In genomic region chr5:30369426-30369825, GRCm38 (mm10) we compare ENCODE assay signal across 9 mouse cellular contexts.
DNase-seq lines count a peak whose midpoint lies in the region; ATAC-seq and TF ChIP-seq lines count a peak whose summit lies in the region.
"Had no signal": no experiment of that assay in that cellular context is flagged by ENCODE, and none has a peak within 500 bp of the region (broad histone marks: within the 10 kb centered on the region; RNA-seq: fewer than 3 reads in every experiment).

No protein-coding gene starts in this region.

- no peaks in the 10 kb centered on the region for H3K36me3 ChIP-seq in CH12.LX (replicated peaks in 1 of 2; ENCODE audit: control insufficient read depth in 1 of 2, insufficient read depth in 1 of 2, low read length in 1 of 2)
- H3K36me3 ChIP-seq in lung, postnatal 0 days (ENCODE audit: insufficient read depth, low read length), result no peaks in the 10 kb centered on the region
- no peaks in the 10 kb centered on the region for H3K36me3 ChIP-seq in midbrain, postnatal 0 days (ENCODE audit: insufficient read depth, low read length)
- H3K36me3 ChIP-seq in hindbrain, embryonic 12.5 days, result no peaks in the 10 kb centered on the region

- no peak overlapping the region for H3K9ac ChIP-seq in CH12.LX (ENCODE audit: insufficient read depth, low read depth)
- no peak overlapping the region for H3K9ac ChIP-seq in lung, postnatal 0 days (replicated peaks; ENCODE audit: low read depth)
- H3K9ac ChIP-seq in midbrain, postnatal 0 days (replicated peaks; ENCODE audit: low read length, poor library complexity, severe bottlenecking), result no peak overlapping the region
- no peak overlapping the region for H3K9ac ChIP-seq in hindbrain, embryonic 12.5 days

- peak; percentile 7 to 58 for DNase-seq in adrenal gland, adult (ENCODE audit: inconsistent age in 2 of 2, low spot score in 1 of 2)
- no peak for DNase-seq in adrenal gland, postnatal 4 days (ENCODE audit: low spot score in 2 of 2)
- DNase-seq in CH12.LX (ENCODE audit: extremely low read depth), result peak; percentile 4
- DNase-seq in gastrocnemius, postnatal 25 days, result peak; percentile 68
- peak; percentile 65 for DNase-seq in lung, postnatal 0 days (ENCODE audit: low spot score)
- DNase-seq in thymus, postnatal 25 days, result peak; percentile 70
- no peak for DNase-seq in midbrain, postnatal 0 days (ENCODE audit: low spot score)

- dilution Hi-C loops in CH12.LX (cut with MboI; ENCODE audit: extremely low pct_ligation_motif_present, extremely low pct_unique_long_range_greater_than_20kb, low sequenced_read_pairs), result no loop called here

- WGBS in lung, postnatal 0 days, result 31% methylated on average over 5 of the region's 5 CpGs
- 89% methylated on average over 5 of the region's 5 CpGs for WGBS in midbrain, postnatal 0 days
- WGBS in hindbrain, embryonic 12.5 days, result 78% methylated on average over 5 of the region's 5 CpGs

- peak; percentile 68 for ATAC-seq in lung, postnatal 0 days
- no peak for ATAC-seq in midbrain, postnatal 0 days (ENCODE audit: low FRiP score)
- no peak for ATAC-seq in hindbrain, embryonic 12.5 days (ENCODE audit: low FRiP score)

- TF ChIP-seq RAD21 in CH12.LX (IDR thresholded peaks at IDR 0.05; ENCODE audit: low read depth, low read length), result no peak

- no peak overlapping the region for H3K27ac ChIP-seq in CH12.LX (ENCODE audit: insufficient read depth, low read depth)
- H3K27ac ChIP-seq in lung, postnatal 0 days (ENCODE audit: low read length), result no peak overlapping the region
- H3K27ac ChIP-seq in midbrain, postnatal 0 days (ENCODE audit: low read depth, low read length), result no peak overlapping the region
- H3K27ac ChIP-seq in hindbrain, embryonic 12.5 days, result no peak overlapping the region

- H3K9me3 ChIP-seq in CH12.LX (replicated peaks; ENCODE audit: low read length), result no peaks in the 10 kb centered on the region
- no peaks in the 10 kb centered on the region for H3K9me3 ChIP-seq in lung, postnatal 0 days (ENCODE audit: low read length)
- no peaks in the 10 kb centered on the region for H3K9me3 ChIP-seq in midbrain, postnatal 0 days (ENCODE audit: low read length)
- H3K9me3 ChIP-seq in hindbrain, embryonic 12.5 days (replicated peaks), result no peaks in the 10 kb centered on the region

- peaks cover 0 to 17% of the 10 kb centered on the region in 2 experiments; a peak in 2 of 4 replicates for H3K4me1 ChIP-seq in CH12.LX (ENCODE audit: control insufficient read depth in 1 of 2, insufficient read depth in 2 of 2)
- no peaks in the 10 kb centered on the region for H3K4me1 ChIP-seq in lung, postnatal 0 days (ENCODE audit: insufficient read depth, low read depth, low read length)
- no peaks in the 10 kb centered on the region for H3K4me1 ChIP-seq in midbrain, postnatal 0 days (ENCODE audit: insufficient read depth, low read length)
- no peaks in the 10 kb centered on the region for H3K4me1 ChIP-seq in hindbrain, embryonic 12.5 days

- TF ChIP-seq EP300 in CH12.LX (IDR thresholded peaks at IDR 0.05; ENCODE audit: low read length), result no peak
- TF ChIP-seq EP300 in lung, postnatal 0 days (IDR thresholded peaks at IDR 0.05), result no peak

- H3K79me2 ChIP-seq in CH12.LX (replicated peaks; ENCODE audit: control insufficient read depth, extremely low read depth, insufficient read depth, poor library complexity, severe bottlenecking), result no peaks in the 10 kb centered on the region

- in situ Hi-C loops in CH12.LX (cut with MboI; ENCODE audit: low pct_ligation_motif_present, low pct_unique_long_range_greater_than_20kb, low sequenced_read_pairs), result no loop called here

- peaks cover 27% of the 10 kb centered on the region for H3K27me3 ChIP-seq in CH12.LX (replicated peaks)
- H3K27me3 ChIP-seq in lung, postnatal 0 days (replicated peaks; ENCODE audit: insufficient read depth, low read length), result no peaks in the 10 kb centered on the region
- no peaks in the 10 kb centered on the region for H3K27me3 ChIP-seq in midbrain, postnatal 0 days (ENCODE audit: insufficient read depth, low read length)
- H3K27me3 ChIP-seq in hindbrain, embryonic 12.5 days, result no peaks in the 10 kb centered on the region

- no peak for TF ChIP-seq POLR2A in CH12.LX (IDR thresholded peaks at IDR 0.05; ENCODE audit: low read depth, low read length)

- no peak overlapping the region for H3K4me3 ChIP-seq in CH12.LX (replicated peaks in 1 of 3; ENCODE audit: low read depth in 2 of 3, low read length in 2 of 3, poor library complexity in 1 of 3)
- H3K4me3 ChIP-seq in lung, postnatal 0 days (ENCODE audit: low read depth, low read length), result no peak overlapping the region
- H3K4me3 ChIP-seq in midbrain, postnatal 0 days (ENCODE audit: low read depth, low read length), result no peak overlapping the region
- H3K4me3 ChIP-seq in hindbrain, embryonic 12.5 days, result no peak overlapping the region
- H3K4me3 ChIP-seq: myocyte had no signal

- no peak for TF ChIP-seq CTCF in CH12.LX (conservative IDR thresholded peaks at IDR 0.05 in 1 of 2, IDR thresholded peaks at IDR 0.05 in 1 of 2; ENCODE audit: low read depth in 2 of 2, low read length in 2 of 2)
- no peak for TF ChIP-seq CTCF in lung, postnatal 0 days (IDR thresholded peaks at IDR 0.05)
- no peak for TF ChIP-seq CTCF in midbrain, postnatal 0 days (IDR thresholded peaks at IDR 0.05)

- H3K4me2 ChIP-seq in CH12.LX (ENCODE audit: insufficient read depth, low read depth, poor library complexity, severe bottlenecking), result no peak overlapping the region
- no peak overlapping the region for H3K4me2 ChIP-seq in lung, postnatal 0 days (replicated peaks; ENCODE audit: low read depth, low read length)
- H3K4me2 ChIP-seq in midbrain, postnatal 0 days (ENCODE audit: low read depth, low read length, poor library complexity, severe bottlenecking), result no peak overlapping the region
- no peak overlapping the region for H3K4me2 ChIP-seq in hindbrain, embryonic 12.5 days (replicated peaks)

TF ChIP-seq in CH12.LX, 34 proteins besides CTCF, POLR2A, EP300 and RAD21:
- TF ChIP-seq POLR2AphosphoS2 (IDR thresholded peaks at IDR 0.05; ENCODE audit: low read depth, low read length), result no peak
- TF ChIP-seq JUN (IDR thresholded peaks at IDR 0.05; ENCODE audit: insufficient read depth, low read depth, low read length), result no peak
- TF ChIP-seq ETS1 (conservative IDR thresholded peaks at IDR 0.05; ENCODE audit: low read depth, low read length), result no peak
- TF ChIP-seq MEF2A (IDR thresholded peaks at IDR 0.05; ENCODE audit: borderline replicate concordance, low read depth, low read length), result no peak
- TF ChIP-seq IRF4 (IDR thresholded peaks at IDR 0.05; ENCODE audit: low read depth, low read length), result no peak
- TF ChIP-seq MXI1 (IDR thresholded peaks at IDR 0.05; ENCODE audit: low read depth, low read length), result no peak
- no peak for TF ChIP-seq CHD2 (IDR thresholded peaks at IDR 0.05; ENCODE audit: low read length)
- TF ChIP-seq GABPA (IDR thresholded peaks at IDR 0.05; ENCODE audit: insufficient replicate concordance, low read depth, low read length), result no peak
- no peak for TF ChIP-seq NRF1 (IDR thresholded peaks at IDR 0.05; ENCODE audit: low read depth, low read length)
- TF ChIP-seq PAX5 (IDR thresholded peaks at IDR 0.05; ENCODE audit: low read length), result no peak
- TF ChIP-seq MAX (IDR thresholded peaks at IDR 0.05; ENCODE audit: low read length), result no peak
- TF ChIP-seq JUND (conservative IDR thresholded peaks at IDR 0.05; ENCODE audit: low read depth, low read length), result no peak
- TF ChIP-seq ZKSCAN1 (IDR thresholded peaks at IDR 0.05; ENCODE audit: borderline replicate concordance, low read depth, low read length), result no peak
- TF ChIP-seq HCFC1 (IDR thresholded peaks at IDR 0.05; ENCODE audit: low read depth, low read length), result no peak

Comparison
In these comparisons a context has a peak if more than half of its experiments do, and no peak if none do; other contexts are left out.
1. DNase-seq: peak in adrenal gland, adult (2 of 2), CH12.LX (single experiment), gastrocnemius, postnatal 25 days (single experiment), lung, postnatal 0 days (single experiment) and thymus, postnatal 25 days (single experiment); none in adrenal gland, postnatal 4 days (0 of 2) and midbrain, postnatal 0 days (single experiment).